Mouse (Mus musculus) forebrain, embryonic 12.5 days (tissue): ENCODE data around the gene Soga1. TPM values are rescaled to one million over a fixed set of nuclear protein-coding genes. Genes with fewer than 3 reads are reported as not detected.
A peak's percentile ranks its signal among the peaks of the same experiment; 100 is the strongest.

ENCODE experiments used
- ATAC-seq: fragments of 200-750 bp; cut with Nextera tagmentation; 2 replicates; pipeline ENCODE4 v1.8.0; 2017; ENCODE audit warnings: moderate TSS enrichment; ENCODE audit not compliant: low FRiP score
- H3K27ac ChIP-seq: fragments of 300-500 bp; sonication (generic); 2 replicates; pipeline ENCODE4 v1.5.1; 2016; ENCODE audit warnings: mild to moderate bottlenecking
- H3K27me3 ChIP-seq: fragments of 300-500 bp; sonication (generic); 2 replicates; pipeline ENCODE4 v1.6.1; 2016; ENCODE audit warnings: mild to moderate bottlenecking
- H3K36me3 ChIP-seq: fragments of 300-500 bp; sonication (generic); replicated peaks from 2 replicates; pipeline ENCODE4 v1.6.1; 2016; ENCODE audit warnings: mild to moderate bottlenecking
- H3K4me1 ChIP-seq: fragments of 300-500 bp; sonication (generic); 2 replicates; pipeline ENCODE4 v1.6.1; 2016
- H3K4me2 ChIP-seq: fragments of 300-500 bp; sonication (generic); 2 replicates; pipeline ENCODE4 v1.6.1; 2016; ENCODE audit warnings: mild to moderate bottlenecking, moderate library complexity
- H3K4me3 ChIP-seq: fragments of 300-500 bp; sonication (generic); replicated peaks from 2 replicates; pipeline ENCODE4 v1.5.1; 2016; ENCODE audit warnings: mild to moderate bottlenecking
- H3K9ac ChIP-seq: fragments of 300-500 bp; sonication (generic); 2 replicates; pipeline ENCODE4 v1.6.1; 2016; ENCODE audit warnings: mild to moderate bottlenecking
- H3K9me3 ChIP-seq: fragments of 300-500 bp; sonication (generic); 2 replicates; pipeline ENCODE4 v1.6.1; 2016
- WGBS: fragments of 180-500 bp; shearing (Covaris S2); methylation state at CpG from one replicate; pipeline ENCODE4 v1.1.7; 2016; 5-methylcytosine and 5-hydroxymethylcytosine counted together
- polyA plus RNA-seq: library from polyadenylated mRNA; unstranded; fragments of >200 nt; fragmentation: Nextera tagmentation; extraction: Ambion mirVana; gene quantifications from 2 replicates; pipeline ENCODE4 v1.2.1, GENCODE M21; 2016

Soga1 gene
- polyA plus RNA-seq, result 6.0 and 7.4 TPM in 2 replicates

DNA sequence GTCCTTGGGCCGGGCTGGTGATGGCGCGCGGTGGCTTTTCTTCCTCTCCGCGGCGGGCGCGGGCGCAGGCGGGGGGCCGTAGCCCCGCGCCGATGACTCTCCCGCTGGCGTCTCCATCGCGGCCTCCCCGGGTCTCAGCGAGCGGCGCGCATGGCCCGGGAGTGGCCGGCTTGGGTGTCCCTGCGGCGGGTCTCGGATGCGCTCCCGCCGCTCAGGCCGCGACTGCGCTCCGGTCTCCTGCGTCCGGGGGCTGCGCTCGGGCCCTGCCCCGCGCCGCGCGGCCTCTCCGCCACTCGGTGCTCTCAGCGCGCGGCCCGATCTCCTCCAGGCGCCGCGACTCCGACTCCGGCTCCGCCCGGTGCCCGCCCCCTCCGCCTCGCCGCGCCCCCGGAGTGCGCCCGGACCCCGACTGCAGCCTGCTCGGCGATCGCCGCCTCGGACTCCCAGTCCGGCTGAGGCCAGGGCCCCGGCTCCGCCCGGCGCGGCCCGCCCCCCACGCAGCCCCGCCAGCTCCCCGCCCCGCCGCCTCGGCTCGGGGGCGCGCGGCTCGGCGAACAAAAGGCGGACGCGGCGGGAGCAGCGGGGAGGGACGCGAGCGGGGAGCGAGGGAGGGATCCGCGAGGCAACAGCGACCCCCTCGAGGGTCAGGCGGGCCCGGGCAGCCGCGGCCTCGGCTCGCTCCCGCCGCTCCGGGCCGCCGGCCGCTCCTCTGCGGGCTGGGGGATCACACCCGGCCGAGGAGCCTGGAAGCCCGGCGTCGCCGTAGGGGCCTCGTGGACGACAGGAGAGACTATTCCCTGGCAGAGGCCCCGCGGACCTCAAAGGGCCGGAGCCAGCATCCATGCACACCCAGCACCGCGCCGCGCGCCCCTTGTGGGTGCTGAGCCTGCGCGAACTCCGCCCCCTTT lies at the start of gene Soga1:
TSS of gene Soga1 (minus strand) at position 462 of the 908 bp plus-strand sequence.
- H3K36me3 ChIP-seq, result 0 out of 2 replicates have a peak, but pooled peaks cover 2% of the 10 kb centered on the region
- H3K4me3 ChIP-seq, result peak within 1 kb of the TSS; percentile 100
- H3K27ac ChIP-seq, result peak within 1 kb of the TSS; percentile 98
- H3K9ac ChIP-seq, result peak within 1 kb of the TSS; percentile 100
- peak; percentile 87 for ATAC-seq
- under 1% methylated on average over 123 of the region's 136 CpGs for WGBS
- H3K4me1 ChIP-seq, result peaks cover 52% of the 10 kb centered on the region
- H3K9me3 ChIP-seq, result no peaks in the 10 kb centered on the region
- peak within 1 kb of the TSS; percentile 95 for H3K4me2 ChIP-seq
- peaks cover 10% of the 10 kb centered on the region for H3K27me3 ChIP-seq

- 67% methylated on average over 4 of the region's 4 CpGs for WGBS
- no peak overlapping the region for H3K9ac ChIP-seq
- no peaks in the 10 kb centered on the region for H3K27me3 ChIP-seq
- no peaks in the 10 kb centered on the region for H3K4me1 ChIP-seq
- H3K4me3 ChIP-seq, result no peak overlapping the region
- peaks cover 18% of the 10 kb centered on the region; the same call in 1 of the 2 replicates for H3K36me3 ChIP-seq
- ATAC-seq, result no peak
- H3K4me2 ChIP-seq, result no peak overlapping the region
- no peak overlapping the region for H3K27ac ChIP-seq
- H3K9me3 ChIP-seq, result no peaks in the 10 kb centered on the region
These were observed 49.0 kb upstream of the Soga1 start for GRCm38 (mm10) chr2:157128072-157128471.

- no peak overlapping the region for H3K9ac ChIP-seq
- no peaks in the 10 kb centered on the region for H3K4me1 ChIP-seq
- no peak overlapping the region for H3K4me2 ChIP-seq
- 82% methylated on average over 3 of the region's 3 CpGs for WGBS
- H3K4me3 ChIP-seq, result no peak overlapping the region
- H3K27me3 ChIP-seq, result no peaks in the 10 kb centered on the region
- no peak for ATAC-seq
- H3K27ac ChIP-seq, result no peak overlapping the region
- H3K36me3 ChIP-seq, result peaks cover 18% of the 10 kb centered on the region; the same call in 1 of the 2 replicates
- no peaks in the 10 kb centered on the region for H3K9me3 ChIP-seq
These were observed 48.3 kb upstream of the Soga1 start for GRCm38 (mm10) chr2:157127370-157127769.

GRCm38 (mm10) chr2:157125246-157125645 lies 46.2 kb upstream of the Soga1 start:
- peaks cover 18% of the 10 kb centered on the region; the same call in 1 of the 2 replicates for H3K36me3 ChIP-seq

DNA sequence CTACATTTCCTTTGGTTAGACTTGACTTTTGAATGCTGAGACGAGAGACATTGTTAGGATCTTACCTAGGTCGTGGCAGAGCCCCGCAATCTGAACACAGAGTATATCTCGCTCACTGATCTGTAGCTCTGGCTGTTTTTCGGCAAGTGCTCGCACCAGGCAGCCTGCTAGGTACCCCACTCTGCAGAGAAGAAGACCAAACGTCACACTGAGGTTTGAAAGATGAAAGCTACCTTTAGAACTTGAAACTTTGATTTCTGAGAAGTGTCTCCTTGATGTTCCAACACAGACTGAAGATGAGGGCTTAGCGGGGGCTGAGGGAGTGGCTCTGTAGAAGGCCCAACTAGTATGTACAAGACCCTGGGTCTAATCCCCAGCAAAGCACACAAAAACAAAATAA lies 42.7 kb upstream of the Soga1 start:
- Histone ChIP-seq H3K27me3 (no peaks in the 10 kb centered on the region), H3K36me3 (peaks cover 12% of the 10 kb centered on the region), H3K9me3 (no peaks in the 10 kb centered on the region), H3K4me3 (no peak overlapping the region), H3K9ac (no peak overlapping the region), H3K4me2 (no peak overlapping the region), H3K27ac (no peak overlapping the region), H3K4me1 (no peaks in the 10 kb centered on the region)
- WGBS, result 94% methylated on average over 8 of the region's 8 CpGs
- ATAC-seq, result no peak

More at GRCm38 (mm10) chr2:157125246-157125645, 46.2 kb upstream of the Soga1 start:
- ATAC-seq, result no peak
- no peak overlapping the region for H3K4me2 ChIP-seq
- no peaks in the 10 kb centered on the region for H3K27me3 ChIP-seq
- no peaks in the 10 kb centered on the region for H3K4me1 ChIP-seq
- WGBS, result 90% methylated on average over 3 of the region's 3 CpGs
- no peak overlapping the region for H3K9ac ChIP-seq
- H3K9me3 ChIP-seq, result no peaks in the 10 kb centered on the region
- no peak overlapping the region for H3K4me3 ChIP-seq
- no peak overlapping the region for H3K27ac ChIP-seq

- no peak overlapping the region for H3K4me2 ChIP-seq
- no peaks in the 10 kb centered on the region for H3K9me3 ChIP-seq
- H3K27me3 ChIP-seq, result no peaks in the 10 kb centered on the region
- no peak overlapping the region for H3K9ac ChIP-seq
- H3K36me3 ChIP-seq, result peaks cover 12% of the 10 kb centered on the region
- WGBS, result 82% methylated on average over 3 of the region's 3 CpGs
- ATAC-seq, result no peak
- no peak overlapping the region for H3K27ac ChIP-seq
- no peaks in the 10 kb centered on the region for H3K4me1 ChIP-seq
- no peak overlapping the region for H3K4me3 ChIP-seq
These were observed 40.0 kb upstream of the Soga1 start for GRCm38 (mm10) chr2:157119075-157119474.

GRCm38 (mm10) chr2:157118556-157118955 lies 39.5 kb upstream of the Soga1 start:
- peaks cover 17% of the 10 kb centered on the region for H3K36me3 ChIP-seq
- H3K27ac ChIP-seq, result no peak overlapping the region
- no peaks in the 10 kb centered on the region for H3K9me3 ChIP-seq
- no peaks in the 10 kb centered on the region for H3K27me3 ChIP-seq
- no peaks in the 10 kb centered on the region for H3K4me1 ChIP-seq
- no peak for ATAC-seq
- no peak overlapping the region for H3K4me2 ChIP-seq
- WGBS, result 93% methylated on average over 4 of the region's 4 CpGs
- no peak overlapping the region for H3K9ac ChIP-seq
- H3K4me3 ChIP-seq, result no peak overlapping the region

DNA sequence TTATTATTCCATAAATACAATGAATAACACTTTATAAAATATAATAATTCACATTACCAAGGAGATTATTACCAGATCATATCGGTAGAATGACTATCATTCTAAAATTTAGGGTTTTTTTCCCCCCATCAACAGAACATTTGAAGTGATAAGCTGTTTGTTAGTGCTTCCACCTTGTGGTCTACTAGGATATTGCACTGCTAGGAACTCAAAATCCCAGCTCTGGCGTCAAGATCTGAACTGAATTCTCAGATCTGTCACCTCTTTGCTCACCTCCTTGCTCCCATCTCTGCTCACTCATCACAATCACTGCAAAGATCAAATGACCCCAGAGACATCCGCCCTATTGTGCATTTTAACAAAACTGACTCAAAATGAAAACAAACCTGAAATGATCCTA lies 37.9 kb upstream of the Soga1 start:
- ATAC-seq, result no peak
- Histone ChIP-seq H3K36me3 (peaks cover 26% of the 10 kb centered on the region), H3K4me3 (no peak overlapping the region), H3K4me1 (no peaks in the 10 kb centered on the region), H3K27ac (no peak overlapping the region), H3K9me3 (no peaks in the 10 kb centered on the region), H3K27me3 (no peaks in the 10 kb centered on the region), H3K4me2 (no peak overlapping the region), H3K9ac (no peak overlapping the region)
- WGBS, result 22% methylated on average over 3 of the region's 3 CpGs

DNA sequence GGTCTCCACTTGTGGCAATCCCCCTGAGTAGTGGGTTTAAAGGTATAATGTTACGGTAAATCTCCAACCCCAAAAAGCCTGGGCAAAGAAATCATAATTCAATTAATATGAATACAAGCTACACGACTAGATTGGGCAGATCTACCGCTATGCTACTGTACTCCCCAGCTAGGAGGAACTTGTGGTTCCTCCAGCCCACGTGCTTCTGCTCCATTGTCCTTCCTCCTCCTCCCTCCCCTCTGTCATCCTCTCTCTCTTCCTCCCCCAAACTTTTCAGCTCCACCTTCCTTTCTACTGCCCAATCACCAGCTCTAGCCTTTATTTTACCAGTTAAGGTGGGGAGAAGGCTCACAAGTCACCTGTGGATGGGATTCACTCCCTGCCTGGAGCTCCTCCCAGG lies 29.2 kb upstream of the Soga1 start:
- Histone ChIP-seq H3K4me1 (no peaks in the 10 kb centered on the region), H3K4me3 (no peak overlapping the region), H3K9ac (no peak overlapping the region), H3K9me3 (no peaks in the 10 kb centered on the region), H3K4me2 (no peak overlapping the region), H3K27ac (no peak overlapping the region), H3K36me3 (peaks cover 44% of the 10 kb centered on the region), H3K27me3 (no peaks in the 10 kb centered on the region)
- ATAC-seq, result no peak
- WGBS, result 86% methylated on average over 4 of the region's 4 CpGs

DNA sequence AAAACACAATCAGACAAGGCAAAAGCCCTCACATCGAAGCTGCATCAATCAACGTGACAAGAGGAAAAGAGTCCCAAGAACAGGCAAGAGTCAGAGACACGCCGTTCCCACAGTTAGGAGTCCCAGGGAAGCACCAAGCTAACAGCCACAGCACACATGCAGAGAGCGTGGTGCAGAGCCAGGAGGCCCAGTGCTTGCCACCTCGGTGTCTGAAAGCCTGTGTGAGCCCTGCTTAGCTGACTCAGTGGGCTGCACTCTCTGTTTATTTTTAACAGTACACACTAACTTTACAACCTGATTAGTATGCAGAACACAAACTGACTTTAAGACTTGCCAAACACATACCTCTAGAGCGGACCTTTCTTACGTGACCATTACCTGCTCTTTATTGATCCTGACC lies 25.4 kb upstream of the Soga1 start:
- WGBS, result 92% methylated on average over 8 of the region's 8 CpGs
- Histone ChIP-seq H3K9ac (no peak overlapping the region), H3K27me3 (no peaks in the 10 kb centered on the region), H3K27ac (no peak overlapping the region), H3K4me3 (no peak overlapping the region), H3K9me3 (no peaks in the 10 kb centered on the region), H3K36me3 (peaks cover 52% of the 10 kb centered on the region), H3K4me1 (no peaks in the 10 kb centered on the region), H3K4me2 (no peak overlapping the region)
- ATAC-seq, result no peak

- no peak overlapping the region for H3K4me3 ChIP-seq
- no peak for ATAC-seq
- no peak overlapping the region for H3K4me2 ChIP-seq
- peaks cover 44% of the 10 kb centered on the region for H3K36me3 ChIP-seq
- no peaks in the 10 kb centered on the region for H3K9me3 ChIP-seq
- H3K27me3 ChIP-seq, result no peaks in the 10 kb centered on the region
- H3K9ac ChIP-seq, result no peak overlapping the region
- no peak overlapping the region for H3K27ac ChIP-seq
- H3K4me1 ChIP-seq, result no peaks in the 10 kb centered on the region
- whole genome bisulfite sequencing, result 57% methylated on average over 2 of the region's 2 CpGs
These were observed 23.2 kb upstream of the Soga1 start for GRCm38 (mm10) chr2:157102256-157102655.

GRCm38 (mm10) chr2:157101650-157102049 lies 22.6 kb upstream of the Soga1 start:
- Histone ChIP-seq H3K4me2 (no peak overlapping the region), H3K27me3 (no peaks in the 10 kb centered on the region), H3K36me3 (peaks cover 44% of the 10 kb centered on the region), H3K4me1 (no peaks in the 10 kb centered on the region), H3K9me3 (no peaks in the 10 kb centered on the region), H3K27ac (no peak overlapping the region), H3K4me3 (no peak overlapping the region), H3K9ac (no peak overlapping the region)
- 97% methylated on average over 9 of the region's 9 CpGs for WGBS
- ATAC-seq, result no peak

GRCm38 (mm10) chr2:157100319-157100605 lies 21.2 kb upstream of the Soga1 start:
- Histone ChIP-seq H3K9ac (no peak overlapping the region), H3K27ac (no peak overlapping the region), H3K27me3 (no peaks in the 10 kb centered on the region), H3K4me3 (no peak overlapping the region), H3K36me3 (peaks cover 46% of the 10 kb centered on the region), H3K4me2 (no peak overlapping the region), H3K9me3 (no peaks in the 10 kb centered on the region), H3K4me1 (no peaks in the 10 kb centered on the region)
- 92% methylated on average over 12 of the region's 12 CpGs for WGBS
- no peak for ATAC-seq
